Mouse (Mus musculus) ES-E14 (cell line): Measurements from ENCODE around the gene Cdc6. TPM values are rescaled to one million over a fixed set of nuclear protein-coding genes. Genes with fewer than 3 reads are reported as not detected.
"Not testable (repeated sequence)": the region's sequence is repeated elsewhere in the genome, so short reads cannot be mapped to it uniquely, and the experiment has no call there.

Experiments
- DNase-seq: peaks from one replicate; pipeline ENCODE4 v3.0.0-alpha.2; 2013; ENCODE audit warnings: low read depth, low spot score
- H3K27ac ChIP-seq: 2 replicates; pipeline ENCODE4 v1.5.1; 2012; ENCODE audit warnings: low read depth, mild to moderate bottlenecking, low read length, moderate library complexity, mixed read lengths; ENCODE audit not compliant: poor library complexity, insufficient read depth, severe bottlenecking
- H3K36me3 ChIP-seq: 2 replicates; pipeline ENCODE4 v1.6.1; 2012; ENCODE audit warnings: mild to moderate bottlenecking, low read length, moderate library complexity, mixed read lengths; ENCODE audit not compliant: control insufficient read depth, poor library complexity, insufficient read depth, severe bottlenecking
- H3K4me1 ChIP-seq, 2 experiments: fragments of 150-350 bp in 1 of 2; sonication (generic) in 1 of 2; 2 replicates each; pipeline ENCODE4 v1.6.1; 2012; ENCODE audit warnings: low read length in 2 of 2, mild to moderate bottlenecking in 1 of 2, mixed read lengths in 1 of 2; ENCODE audit not compliant: control insufficient read depth in 2 of 2, insufficient read depth in 2 of 2, poor library complexity in 1 of 2
- H3K4me3 ChIP-seq, 2 experiments: fragments of 150-350 bp in 1 of 2; sonication (generic) in 1 of 2; 2 replicates each; pipeline ENCODE4 v1.5.1; 2012; ENCODE audit warnings: low read length in 2 of 2, low read depth in 1 of 2, mild to moderate bottlenecking in 1 of 2, mixed read lengths in 1 of 2; ENCODE audit not compliant: insufficient read depth in 1 of 2, poor library complexity in 1 of 2, severe bottlenecking in 1 of 2
- H3K9ac ChIP-seq: 2 replicates; pipeline ENCODE4 v1.6.1; 2012; ENCODE audit warnings: low read depth, mild to moderate bottlenecking, low read length, mixed read lengths; ENCODE audit not compliant: poor library complexity, insufficient read depth, severe bottlenecking
- H3K9me3 ChIP-seq: fragments of 150-350 bp; sonication (generic); 2 replicates; pipeline ENCODE4 v1.6.1; 2012; ENCODE audit warnings: low read depth, mild to moderate bottlenecking, low read length; ENCODE audit not compliant: control insufficient read depth, insufficient read depth
- CHD2 ChIP-seq: IDR thresholded peaks from 2 replicates; pipeline ENCODE4 v1.6.1; 2014; ENCODE audit warnings: mild to moderate bottlenecking, low read depth, low read length, inconsistent platforms
- HCFC1 ChIP-seq: IDR thresholded peaks from 2 replicates; pipeline ENCODE4 v1.6.1; 2012; ENCODE audit warnings: low read length, inconsistent platforms, borderline replicate concordance; ENCODE audit not compliant: insufficient read depth
- MAFK ChIP-seq: IDR thresholded peaks from 2 replicates; pipeline ENCODE4 v1.6.1; 2014; ENCODE audit warnings: mild to moderate bottlenecking, low read depth, low read length, inconsistent platforms; ENCODE audit not compliant: insufficient read depth
- ZC3H11A ChIP-seq: IDR thresholded peaks from 2 replicates; pipeline ENCODE4 v1.6.1; 2012; ENCODE audit warnings: low read depth, mild to moderate bottlenecking, inconsistent platforms, low read length, borderline replicate concordance
- ZNF384 ChIP-seq: IDR thresholded peaks from 2 replicates; pipeline ENCODE4 v1.6.1; 2012; ENCODE audit warnings: low read depth, low read length, inconsistent platforms
- in situ Hi-C, 2 experiments: fragments of 600-800 bp; cut with MboI; formaldehyde crosslinking; loops; one replicate each; pipeline ENCODE4 v1.15.1; 2025; ENCODE audit warnings: low sequenced_read_pairs in 2 of 2, inconsistent platforms in 1 of 2; ENCODE audit not compliant: unreplicated experiment in 2 of 2
- total RNA-seq: library from RNA; depleted of rRNA; stranded (reverse); fragments of 300-350 nt; gene quantifications from 2 replicates; pipeline ENCODE4 v1.2.3, GENCODE M21; 2012

The Cdc6 gene
- total RNA-seq, 1 experiment = 51.3 TPM

GRCm38 (mm10) chr11:98918231-98918630 lies 10.6 kb downstream of the Cdc6 start:
- in situ Hi-C loops = loop anchor here (5.0 to 10.0 kb wide), 2 partner anchors 54 to 87 kb away; no protein-coding TSS in a partner anchor
- Histone ChIP-seq H3K36me3 (peaks cover 70% of the 10 kb centered on the region), H3K27ac (no peak overlapping the region), H3K9me3 (no peaks in the 10 kb centered on the region), H3K9ac (no peak overlapping the region), H3K4me1 (peaks cover 0 to 8% of the 10 kb centered on the region in 2 experiments; a peak in 2 of 4 replicates), H3K4me3 (no peak overlapping the region)
- no peak for TF ChIP-seq CHD2
- no peak for TF ChIP-seq ZNF384
- TF ChIP-seq ZC3H11A = no peak
- TF ChIP-seq HCFC1 = no peak
- no peak for TF ChIP-seq MAFK
- no peak for DNase-seq

GRCm38 (mm10) chr11:98919009-98919408 lies 11.4 kb downstream of the Cdc6 start:
- Histone ChIP-seq H3K4me1 (peaks cover 2 to 14% of the 10 kb centered on the region in 2 experiments; a peak in 3 of 4 replicates), H3K27ac (no peak overlapping the region), H3K36me3 (peaks cover 64% of the 10 kb centered on the region), H3K9ac (no peak overlapping the region), H3K4me3 (no peak overlapping the region), H3K9me3 (no peaks in the 10 kb centered on the region)
- DNase-seq = no peak
- in situ Hi-C loops = loop anchor here (5.0 to 10.0 kb wide), 2 partner anchors 53 to 86 kb away; no protein-coding TSS in a partner anchor
- TF ChIP-seq CHD2 (no peak), HCFC1 (no peak), ZC3H11A (no peak), ZNF384 (no peak), MAFK (no peak)

DNA sequence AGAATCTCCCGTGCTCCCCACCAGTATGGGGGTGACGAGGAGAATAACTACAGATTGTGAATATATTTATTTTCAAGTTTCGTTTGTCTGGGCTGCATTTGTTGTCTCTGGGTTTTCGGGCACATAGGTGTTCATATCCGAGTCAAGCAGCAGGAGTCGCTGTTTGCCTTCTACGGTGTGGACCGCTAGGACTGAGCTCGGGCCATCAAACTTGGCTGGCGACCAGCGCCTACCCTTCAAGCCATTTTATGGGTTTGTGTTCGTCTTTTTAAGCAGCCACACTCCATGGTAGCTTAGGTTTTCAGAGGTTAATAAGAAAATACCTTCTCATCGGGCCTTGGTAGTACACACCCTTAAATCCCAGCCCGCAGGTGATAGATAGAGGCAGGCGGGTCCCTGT lies 14.2 kb downstream of the Cdc6 start:
- H3K27ac ChIP-seq, in situ Hi-C loops, H3K9ac ChIP-seq, H3K4me3 ChIP-seq, H3K9me3 ChIP-seq, DNase-seq: not testable (repeated sequence)
- Histone ChIP-seq H3K36me3 (peaks cover 51% of the 10 kb centered on the region), H3K4me1 (peaks cover 8 to 34% of the 10 kb centered on the region in 2 experiments)
- peak; percentile 36; the same call in 1 of the 2 replicates for TF ChIP-seq ZC3H11A

GRCm38 (mm10) chr11:98922307-98922706 lies 14.7 kb downstream of the Cdc6 start:
- H3K27ac ChIP-seq, H3K9ac ChIP-seq, DNase-seq, H3K9me3 ChIP-seq, in situ Hi-C loops, H3K4me3 ChIP-seq: not testable (repeated sequence)
- Histone ChIP-seq H3K36me3 (peaks cover 46% of the 10 kb centered on the region), H3K4me1 (peaks cover 10 to 34% of the 10 kb centered on the region in 2 experiments)
- peak; percentile 28; the same call in 1 of the 2 replicates for TF ChIP-seq ZC3H11A

GRCm38 (mm10) chr11:98922851-98923711 lies 15.5 kb downstream of the Cdc6 start:
- H3K27ac ChIP-seq, DNase-seq, H3K4me3 ChIP-seq, H3K9ac ChIP-seq, in situ Hi-C loops, H3K9me3 ChIP-seq: not testable (repeated sequence)
- peaks cover 39% of the 10 kb centered on the region for H3K36me3 ChIP-seq
- peaks cover 11 to 36% of the 10 kb centered on the region in 2 experiments for H3K4me1 ChIP-seq
